Comparison of ENCODE assay signal across 8 mouse cellular contexts in genomic region chr4:129136579-129137391, GRCm38 (mm10). TPM values are rescaled to one million over a fixed set of nuclear protein-coding genes. Genes with fewer than 3 reads are reported as not detected.
A peak's percentile ranks its signal among the peaks of the same experiment; 100 is the strongest.
DNase-seq lines count a peak whose midpoint lies in the region; ATAC-seq and TF ChIP-seq lines count a peak whose summit lies in the region.

Gene Fndc5 (plus strand): TSS chr4:129136999.

- H3K27me3 ChIP-seq in MEL (ENCODE audit: control insufficient read depth in 1 of 2, insufficient read depth in 2 of 2, low read length in 2 of 2), result no peaks in the 10 kb centered on the region
- peaks cover 54% of the 10 kb centered on the region for H3K27me3 ChIP-seq in forebrain, embryonic 12.5 days
- H3K27me3 ChIP-seq in limb, embryonic 13.5 days, result peaks cover 42% of the 10 kb centered on the region
- peaks cover 5% of the 10 kb centered on the region; the same call in 1 of the 2 replicates for H3K27me3 ChIP-seq in stomach, embryonic 14.5 days (ENCODE audit: control insufficient read depth, insufficient read depth, low read length)

- TF ChIP-seq EP300 in MEL (IDR thresholded peaks at IDR 0.05; ENCODE audit: low read depth in 1 of 2, low read length in 2 of 2), result no peak

- peaks cover 31 to 45% of the 10 kb centered on the region in 2 experiments for H3K4me1 ChIP-seq in MEL (ENCODE audit: control insufficient read depth in 1 of 2, insufficient read depth in 2 of 2, low read length in 2 of 2)
- H3K4me1 ChIP-seq in forebrain, embryonic 12.5 days, result peaks cover 21% of the 10 kb centered on the region
- H3K4me1 ChIP-seq in limb, embryonic 13.5 days, result peaks cover 21% of the 10 kb centered on the region
- 0 out of 2 replicates have a peak, but pooled peaks cover 4% of the 10 kb centered on the region for H3K4me1 ChIP-seq in stomach, embryonic 14.5 days (ENCODE audit: control insufficient read depth, insufficient read depth, low read length)

- 1% methylated on average over 40 of the region's 80 CpGs for WGBS in forebrain, embryonic 12.5 days
- 0% methylated on average over 31 of the region's 80 CpGs for WGBS in limb, embryonic 13.5 days
- WGBS in stomach, embryonic 14.5 days, result under 1% methylated on average over 48 of the region's 80 CpGs

- H3K9ac ChIP-seq in MEL (ENCODE audit: control insufficient read depth, low read depth, low read length, poor library complexity, severe bottlenecking), result peak within 1 kb of the TSS; percentile 74
- H3K9ac ChIP-seq in forebrain, embryonic 12.5 days, result peak within 1 kb of the TSS; percentile 76
- H3K9ac ChIP-seq in limb, embryonic 13.5 days, result peak within 1 kb of the TSS; percentile 78
- H3K9ac ChIP-seq in stomach, embryonic 14.5 days (replicated peaks; ENCODE audit: low read depth, low read length), result peak within 1 kb of the TSS; percentile 55; the same call in 1 of the 2 replicates

- TF ChIP-seq POLR2A in MEL (IDR thresholded peaks at IDR 0.05; ENCODE audit: control insufficient read depth in 1 of 2, insufficient read depth in 1 of 2, low read depth in 1 of 2, low read length in 2 of 2, poor library complexity in 1 of 2), result 0 out of 4 replicates have a peak, but pooled peaks of 1 of the 2 experiments have one; percentile 43

- peaks cover 0 to 37% of the 10 kb centered on the region in 2 experiments; a peak in 2 of 4 replicates for H3K36me3 ChIP-seq in MEL (ENCODE audit: control insufficient read depth in 1 of 2, insufficient read depth in 2 of 2, low read length in 2 of 2)
- H3K36me3 ChIP-seq in forebrain, embryonic 12.5 days (replicated peaks), result no peaks in the 10 kb centered on the region
- H3K36me3 ChIP-seq in limb, embryonic 13.5 days, result 0 out of 2 replicates have a peak, but pooled peaks cover 3% of the 10 kb centered on the region
- H3K36me3 ChIP-seq in stomach, embryonic 14.5 days (ENCODE audit: control insufficient read depth, insufficient read depth, low read length), result no peaks in the 10 kb centered on the region

- no peaks in the 10 kb centered on the region for H3K9me3 ChIP-seq in MEL (replicated peaks; ENCODE audit: insufficient read depth, low read length)
- H3K9me3 ChIP-seq in forebrain, embryonic 12.5 days, result no peaks in the 10 kb centered on the region
- no peaks in the 10 kb centered on the region for H3K9me3 ChIP-seq in limb, embryonic 13.5 days
- H3K9me3 ChIP-seq in stomach, embryonic 14.5 days (ENCODE audit: control insufficient read depth, low read depth, low read length), result no peaks in the 10 kb centered on the region

- peaks cover 3% of the 10 kb centered on the region; the same call in 1 of the 2 replicates for H3K79me2 ChIP-seq in MEL (ENCODE audit: control insufficient read depth, insufficient read depth, low read length, poor library complexity)

- peak within 1 kb of the TSS; percentile 94 for H3K4me2 ChIP-seq in forebrain, embryonic 12.5 days
- peak within 1 kb of the TSS; percentile 92 for H3K4me2 ChIP-seq in limb, embryonic 13.5 days (replicated peaks)
- peak within 1 kb of the TSS; percentile 90 for H3K4me2 ChIP-seq in stomach, embryonic 14.5 days (replicated peaks; ENCODE audit: low read depth, low read length)

- 0 out of 2 replicates have a peak, but pooled peaks have one; percentile 33 for ATAC-seq in forebrain, embryonic 12.5 days (ENCODE audit: low FRiP score)
- peak; percentile 17; the same call in 1 of the 2 replicates for ATAC-seq in limb, embryonic 13.5 days (ENCODE audit: low FRiP score, low read depth)
- no peak for ATAC-seq in stomach, embryonic 14.5 days (ENCODE audit: insufficient number of reproducible peaks, insufficient read depth, low FRiP score, low read depth)

- H3K4me3 ChIP-seq in MEL (ENCODE audit: control insufficient read depth in 1 of 2, insufficient read depth in 1 of 2, low read depth in 2 of 2, low read length in 2 of 2), result peak within 1 kb of the TSS; percentile 63 to 92
- peak within 1 kb of the TSS; percentile 58 for H3K4me3 ChIP-seq in forebrain, embryonic 12.5 days (replicated peaks)
- peak within 1 kb of the TSS; percentile 64 for H3K4me3 ChIP-seq in limb, embryonic 13.5 days
- peak within 1 kb of the TSS; percentile 43 for H3K4me3 ChIP-seq in stomach, embryonic 14.5 days (ENCODE audit: low read depth, low read length)

- peak; percentile 42 for DNase-seq in embryo, embryonic 10 days (ENCODE audit: low spot score)
- DNase-seq in embryo, embryonic 10.5 days (ENCODE audit: low spot score), result no peak
- DNase-seq in MEL (ENCODE audit: low read depth, low spot score), result no peak
- DNase-seq in heart, postnatal 4 days, result peak; percentile 28
- DNase-seq in frontal cortex, postnatal 25 days (ENCODE audit: low spot score in 2 of 2), result no peak

- TF ChIP-seq CTCF in MEL (IDR thresholded peaks at IDR 0.05 in 2 of 3, conservative IDR thresholded peaks at IDR 0.05 in 1 of 3; ENCODE audit: control insufficient read depth in 1 of 3, insufficient read depth in 1 of 3, low read depth in 2 of 3, low read length in 3 of 3, poor library complexity in 1 of 3, severe bottlenecking in 1 of 3), result no peak

- peak within 1 kb of the TSS; percentile 45 for H3K27ac ChIP-seq in MEL (ENCODE audit: control insufficient read depth, low read depth, low read length)
- H3K27ac ChIP-seq in forebrain, embryonic 12.5 days, result no peak within 1 kb of the TSS
- H3K27ac ChIP-seq in limb, embryonic 13.5 days, result no peak within 1 kb of the TSS; the same call in 1 of the 2 replicates
- no peak within 1 kb of the TSS for H3K27ac ChIP-seq in stomach, embryonic 14.5 days (ENCODE audit: low read length)

- TF ChIP-seq RAD21 in MEL (IDR thresholded peaks at IDR 0.05; ENCODE audit: low read depth, low read length), result no peak

TF ChIP-seq in MEL, 35 proteins besides CTCF, POLR2A, EP300 and RAD21:
- TF ChIP-seq MXI1 (IDR thresholded peaks at IDR 0.05; ENCODE audit: low read depth, low read length), result peak; percentile 21; the same call in 1 of the 2 replicates
- no peak for TF ChIP-seq ZC3H11A (IDR thresholded peaks at IDR 0.05; ENCODE audit: low read depth, low read length)
- no peak for TF ChIP-seq TAL1 (IDR thresholded peaks at IDR 0.05; ENCODE audit: low read length)
TF ChIP-seq in MEL: peak in this region for 1.

RNA-seq across cellular contexts. Expression of gene Fndc5, which starts in this region (rescaled TPM):
- total RNA-seq in MEL (2012; rRNA removed), result 15.5 and 15.8 TPM in 2 replicates
- 100 to 1,000 TPM in 1 of 2 experiments, 10 to 100 TPM in 1; 35.9 to 123 TPM for polyA plus RNA-seq in MEL (2012; ENCODE audit: insufficient read depth in 1 of 2, insufficient read length in 2 of 2, low read depth in 1 of 2, low replicate concordance in 2 of 2, missing spikeins in 1 of 2)
- polyA plus RNA-seq in forebrain, embryonic 12.5 days (2016; fragmentation: Nextera tagmentation; extraction: Ambion mirVana), result 0.86 and 1.1 TPM in 2 replicates
- total RNA-seq in heart, postnatal 4 days (2021), result 100 to 1,000 TPM; 101 to 105 TPM
- 20.0 and 21.3 TPM in 2 replicates for polyA plus RNA-seq in limb, embryonic 13.5 days (2015; fragmentation: Nextera tagmentation; extraction: Ambion mirVana)
- polyA plus RNA-seq in stomach, embryonic 14.5 days (2014; fragmentation: Nextera tagmentation; extraction: Ambion mirVana), result 1.4 TPM in 2 replicates

Comparison
In these comparisons a context has a peak if more than half of its experiments do, and no peak if none do; other contexts are left out.
1. DNase-seq: peak in embryo, embryonic 10 days (single experiment) and heart, postnatal 4 days (single experiment); none in embryo, embryonic 10.5 days (single experiment), MEL (single experiment) and frontal cortex, postnatal 25 days (0 of 2).
2. Peak in every context shown above with its lines, with median percentiles within 50 percentile points of each other: H3K4me3 ChIP-seq, H3K9ac ChIP-seq and H3K4me2 ChIP-seq.